Mouse (Mus musculus): Measurements from ENCODE around the gene Vdr.

The Vdr gene

DNA sequence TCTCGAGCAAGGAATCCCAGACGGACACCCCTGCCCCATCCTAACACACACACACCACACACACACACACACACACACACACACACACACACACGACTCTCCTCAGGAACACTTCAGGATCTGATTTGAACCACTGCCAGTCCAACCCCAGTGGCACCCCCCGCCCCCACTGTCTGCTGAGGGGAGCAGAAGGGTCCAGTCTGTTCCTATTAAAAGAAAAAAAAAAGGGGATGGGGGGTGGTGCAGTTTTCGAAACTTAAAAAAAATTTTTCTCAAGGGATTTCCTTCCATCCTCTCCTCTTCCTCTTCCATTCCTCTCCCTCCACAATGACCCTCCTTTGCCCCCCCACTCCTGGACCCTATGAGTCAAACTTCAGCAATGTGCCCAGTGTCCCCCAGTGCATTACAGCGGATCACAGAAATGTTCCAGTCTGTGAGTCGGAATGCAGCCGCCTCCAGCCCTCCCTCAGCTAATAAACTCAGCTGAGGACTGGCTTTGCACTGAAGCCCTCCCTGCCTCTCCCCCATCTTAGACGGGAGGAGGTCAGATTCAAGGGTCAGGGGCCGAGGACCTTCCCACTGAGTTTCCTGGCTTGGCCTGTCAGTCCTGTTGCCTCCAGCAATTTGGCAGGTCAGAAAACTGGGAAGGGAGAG, 78.3 kb downstream of the Vdr start:
- in situ Hi-C loops (cut with MboI, MseI) = loop anchor here (10.0 kb wide), 1 partner anchor 1127 kb away; no protein-coding TSS in a partner anchor

DNA sequence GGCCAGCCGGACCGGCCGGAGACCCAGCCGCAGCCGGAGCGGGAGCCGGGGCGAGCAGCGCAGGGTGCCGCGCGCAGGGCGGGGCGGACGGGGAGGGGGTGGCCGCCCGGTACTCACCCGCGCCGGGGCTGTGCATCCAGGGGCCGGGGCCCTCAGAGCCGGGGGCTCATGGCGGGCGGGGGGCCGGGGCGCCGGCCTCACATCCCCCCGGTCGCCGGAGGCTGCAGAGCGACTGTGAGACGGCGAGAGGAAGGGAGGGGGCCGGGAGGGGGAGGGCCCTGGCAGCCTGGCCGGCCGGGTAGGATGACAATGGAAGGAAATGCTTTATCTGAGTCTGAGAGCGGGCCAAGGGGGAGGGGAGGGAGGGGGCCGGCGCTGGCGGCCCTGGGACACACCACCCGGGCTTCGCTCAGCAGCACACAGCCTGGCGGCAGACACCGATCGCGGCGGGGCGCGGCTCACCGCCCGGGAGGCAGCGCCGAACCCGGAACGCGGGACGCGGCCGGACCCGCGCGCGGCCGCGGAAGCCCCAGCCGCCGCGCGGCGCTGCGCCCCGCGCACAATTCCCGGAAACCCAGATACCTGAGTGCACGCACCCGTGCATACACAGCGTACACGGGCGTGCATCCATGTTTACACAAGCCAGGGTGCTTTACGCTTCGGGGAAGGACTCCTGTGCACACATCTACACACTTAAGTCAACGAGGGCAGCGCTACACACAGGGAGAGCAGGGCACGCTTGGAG, 79.0 kb downstream of the Vdr start:
- in situ Hi-C loops (cut with MboI, MseI) = loop anchor here (10.0 kb wide), 1 partner anchor 1127 kb away; no protein-coding TSS in a partner anchor

DNA sequence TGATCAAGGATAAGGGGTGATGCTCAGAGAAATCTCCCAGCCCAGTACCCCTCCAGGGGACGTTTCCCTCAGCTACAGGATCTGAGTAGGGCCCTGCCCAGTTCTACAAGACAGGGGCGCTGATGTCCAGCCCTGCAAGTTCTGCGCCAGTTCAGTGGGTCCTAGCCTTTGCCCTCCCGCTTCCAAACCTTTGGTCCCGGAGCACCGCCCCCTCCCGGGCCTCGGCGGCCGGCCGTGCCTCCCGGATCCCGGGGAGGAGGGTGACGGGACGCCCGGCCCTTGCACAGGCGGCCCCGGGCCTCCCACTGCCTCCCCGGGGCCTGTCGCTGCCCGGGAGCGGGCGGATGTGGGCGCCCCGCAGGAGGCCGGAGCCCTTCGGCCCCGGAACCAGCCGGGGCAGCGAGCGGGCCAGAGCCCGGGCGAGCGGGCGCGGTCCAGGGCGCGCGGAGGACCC, 79.6 kb downstream of the Vdr start:
- in situ Hi-C loops (cut with MboI, MseI) = loop anchor here (10.0 kb wide), 1 partner anchor 1126 kb away; no protein-coding TSS in a partner anchor

DNA sequence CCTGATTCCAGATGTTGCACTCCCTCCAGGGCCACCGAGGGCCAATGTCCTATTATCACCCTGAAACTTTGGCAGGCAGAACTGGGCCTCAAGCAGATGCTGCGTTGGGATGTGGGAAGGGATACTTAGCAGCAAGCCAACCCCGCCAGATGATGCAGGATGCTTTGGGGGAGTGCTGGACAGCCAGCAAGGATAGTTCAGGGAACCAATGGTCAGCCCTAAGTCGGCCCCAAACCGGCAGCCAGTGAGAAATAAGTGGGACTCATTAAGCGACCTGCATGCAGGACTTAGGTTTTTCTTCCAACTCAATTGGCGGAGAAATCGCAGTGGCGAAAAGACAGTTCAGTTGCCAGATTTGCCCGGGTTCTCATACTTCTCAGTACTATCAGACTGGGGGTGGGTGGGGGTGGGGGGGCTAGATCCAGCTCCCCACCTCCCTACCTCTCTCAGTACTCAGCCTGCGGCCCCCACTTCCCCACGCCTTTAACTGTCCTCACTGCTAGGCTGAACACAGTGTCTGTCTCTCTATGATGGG, 80.1 kb downstream of the Vdr start:
- in situ Hi-C loops (cut with MboI, MseI) = loop anchor here (10.0 kb wide), 1 partner anchor 1126 kb away; no protein-coding TSS in a partner anchor

DNA sequence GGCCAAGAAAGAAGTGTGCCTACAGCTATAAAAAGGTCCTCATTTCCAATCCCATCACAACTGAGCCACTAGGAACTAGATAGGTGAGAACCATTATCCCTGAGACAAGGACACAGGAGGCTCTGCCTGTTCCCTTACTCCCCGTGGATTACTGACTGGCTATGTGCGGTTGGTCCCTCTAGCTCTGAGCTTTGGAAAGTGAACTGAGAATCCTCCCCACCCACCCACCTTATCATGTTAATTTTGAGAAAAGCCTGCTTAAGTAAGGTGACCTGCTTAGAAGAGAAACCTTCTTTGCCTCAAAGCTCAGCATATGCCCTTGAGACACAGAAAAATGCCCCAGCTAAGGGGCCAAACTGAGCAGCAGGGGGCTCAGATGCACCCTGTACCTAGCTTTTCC, 81.0 kb downstream of the Vdr start:
- in situ Hi-C loops (cut with MboI, MseI) = no loop called here

DNA sequence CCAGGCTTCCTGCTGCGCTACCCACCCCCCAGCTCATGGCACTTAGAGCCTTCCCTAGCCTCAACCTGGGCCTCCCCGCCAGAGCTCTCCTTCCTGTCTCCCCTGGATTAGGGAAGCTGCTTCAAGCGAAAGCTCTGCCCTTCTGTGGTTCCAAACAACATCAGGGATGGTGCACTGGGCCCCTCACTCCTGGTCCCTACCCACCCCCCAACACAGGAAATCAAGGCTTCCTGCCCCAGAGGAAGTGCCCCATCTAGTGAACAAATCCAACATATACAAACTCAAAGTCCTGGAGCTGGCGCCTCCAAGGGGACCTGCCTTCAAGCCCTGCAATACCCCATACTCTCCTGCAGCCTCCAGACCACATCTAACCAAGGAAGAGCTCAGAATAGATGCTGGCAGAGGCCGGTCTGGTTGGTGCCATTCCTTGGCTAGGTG, 81.5 kb downstream of the Vdr start:
- in situ Hi-C loops (cut with MboI, MseI) = no loop called here

DNA sequence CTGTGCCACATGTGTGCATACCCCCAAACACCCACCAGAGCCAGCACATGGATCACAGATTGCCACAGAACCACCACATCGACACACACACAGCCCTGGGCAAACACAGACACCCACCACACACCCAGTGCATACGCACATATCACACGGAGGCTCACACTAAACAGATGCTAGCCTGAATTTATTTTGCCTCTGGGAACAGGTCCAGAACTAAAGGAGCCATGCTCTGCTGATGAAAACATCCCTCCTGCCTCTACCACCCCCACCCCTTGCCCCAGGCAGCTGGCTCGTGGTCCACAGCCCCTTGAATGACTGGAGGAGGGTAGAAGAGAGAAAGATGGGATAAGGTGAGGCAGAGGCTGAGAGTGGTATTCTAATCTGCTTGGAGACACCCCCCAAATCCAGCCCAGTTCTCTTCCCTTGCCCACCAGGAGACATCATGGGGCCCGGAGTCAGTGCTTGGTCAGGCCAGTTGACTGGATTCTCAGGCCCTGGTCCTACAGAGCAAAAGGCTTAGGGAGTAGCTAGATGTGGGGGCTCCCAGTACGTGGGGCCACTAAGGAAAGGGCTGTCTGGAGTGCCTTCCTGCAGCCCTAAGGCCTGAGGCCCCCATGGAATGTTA, 82.1 kb downstream of the Vdr start:
- in situ Hi-C loops (cut with MboI, MseI) = no loop called here

DNA sequence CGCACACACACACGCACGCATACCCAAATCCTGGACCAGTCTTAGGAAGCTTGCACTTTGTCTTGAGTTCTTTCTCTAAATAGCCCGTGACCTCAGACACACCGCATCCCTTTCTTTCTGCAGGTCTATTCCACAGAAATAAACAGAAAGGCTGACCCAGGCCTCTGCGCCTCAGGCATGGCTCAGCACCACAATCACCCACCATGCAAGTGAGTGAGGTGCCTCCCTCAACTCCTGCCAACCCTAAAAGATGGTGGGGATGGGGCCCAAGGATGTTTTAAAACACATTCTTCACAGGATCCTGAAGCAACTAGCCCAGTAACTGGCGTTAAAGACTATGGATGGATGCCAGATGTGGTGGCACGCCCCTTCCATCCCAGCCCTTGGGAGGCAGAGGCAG, 83.0 kb downstream of the Vdr start:
- in situ Hi-C loops (cut with MboI, MseI) = no loop called here

DNA sequence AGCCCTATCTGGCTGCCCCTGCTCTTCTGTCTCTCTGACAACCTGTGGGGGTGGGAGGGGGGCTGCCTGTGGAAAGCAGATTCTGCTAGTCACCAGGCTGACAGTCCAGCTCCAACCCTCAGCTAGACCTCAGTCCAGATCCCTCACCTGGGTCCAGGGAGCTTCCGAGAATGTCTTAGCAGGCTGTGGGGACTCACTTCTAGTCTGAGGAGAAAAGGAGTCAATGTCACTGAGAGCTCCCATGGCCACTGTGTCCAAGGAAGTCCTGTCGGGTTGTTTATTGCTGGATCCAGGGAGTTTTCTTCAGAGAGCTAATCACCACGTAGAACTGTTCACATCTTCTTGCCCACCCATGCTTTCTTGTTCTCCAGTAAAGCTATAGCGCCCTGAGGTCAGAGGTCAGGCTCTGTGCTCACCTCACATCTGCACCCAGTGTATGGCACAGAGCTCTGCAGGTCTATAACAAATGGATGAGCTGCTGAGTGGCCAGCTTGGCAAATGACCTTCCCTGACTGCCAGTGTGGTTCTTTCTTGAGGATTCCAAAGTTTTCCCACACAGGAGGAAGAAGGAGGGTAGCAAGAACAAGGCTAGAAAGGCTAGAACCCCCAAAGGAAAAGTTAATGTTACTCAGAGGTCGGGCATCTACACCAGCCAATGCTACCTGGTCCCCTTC, 83.7 kb downstream of the Vdr start:
- in situ Hi-C loops (cut with MboI, MseI) = no loop called here

DNA sequence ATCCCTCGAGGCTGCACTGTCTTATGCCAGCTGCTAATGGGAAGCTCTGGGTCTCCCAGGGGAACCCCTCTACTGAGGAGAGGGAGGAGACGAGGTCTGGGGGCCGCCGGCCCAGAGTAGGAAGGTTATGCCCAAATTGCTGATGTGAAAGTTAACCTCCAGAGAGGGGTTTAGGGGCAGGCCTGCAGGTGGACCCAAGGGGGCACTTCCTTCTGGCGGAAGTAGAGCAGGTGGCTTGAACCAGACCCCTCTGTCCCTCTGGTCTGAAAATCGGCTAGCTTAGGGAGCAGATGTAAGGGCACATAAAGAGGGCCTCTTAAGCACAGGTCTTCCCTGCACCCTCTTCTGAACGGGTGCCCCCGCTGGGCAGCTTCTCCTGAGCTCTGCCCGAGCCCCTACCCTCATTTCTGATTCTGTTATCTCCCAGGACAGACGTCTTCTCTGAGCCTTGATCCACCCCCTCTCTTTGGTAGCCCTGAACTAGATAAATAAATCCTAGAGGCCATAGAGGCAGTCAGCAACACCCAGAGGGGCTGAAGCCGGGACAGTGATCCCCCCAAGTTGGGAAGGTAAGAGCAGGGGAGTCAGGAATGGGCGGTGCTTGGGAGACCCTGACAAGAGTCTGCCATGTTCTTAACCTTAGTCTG, 84.4 kb downstream of the Vdr start:
- in situ Hi-C loops (cut with MboI, MseI) = no loop called here

DNA sequence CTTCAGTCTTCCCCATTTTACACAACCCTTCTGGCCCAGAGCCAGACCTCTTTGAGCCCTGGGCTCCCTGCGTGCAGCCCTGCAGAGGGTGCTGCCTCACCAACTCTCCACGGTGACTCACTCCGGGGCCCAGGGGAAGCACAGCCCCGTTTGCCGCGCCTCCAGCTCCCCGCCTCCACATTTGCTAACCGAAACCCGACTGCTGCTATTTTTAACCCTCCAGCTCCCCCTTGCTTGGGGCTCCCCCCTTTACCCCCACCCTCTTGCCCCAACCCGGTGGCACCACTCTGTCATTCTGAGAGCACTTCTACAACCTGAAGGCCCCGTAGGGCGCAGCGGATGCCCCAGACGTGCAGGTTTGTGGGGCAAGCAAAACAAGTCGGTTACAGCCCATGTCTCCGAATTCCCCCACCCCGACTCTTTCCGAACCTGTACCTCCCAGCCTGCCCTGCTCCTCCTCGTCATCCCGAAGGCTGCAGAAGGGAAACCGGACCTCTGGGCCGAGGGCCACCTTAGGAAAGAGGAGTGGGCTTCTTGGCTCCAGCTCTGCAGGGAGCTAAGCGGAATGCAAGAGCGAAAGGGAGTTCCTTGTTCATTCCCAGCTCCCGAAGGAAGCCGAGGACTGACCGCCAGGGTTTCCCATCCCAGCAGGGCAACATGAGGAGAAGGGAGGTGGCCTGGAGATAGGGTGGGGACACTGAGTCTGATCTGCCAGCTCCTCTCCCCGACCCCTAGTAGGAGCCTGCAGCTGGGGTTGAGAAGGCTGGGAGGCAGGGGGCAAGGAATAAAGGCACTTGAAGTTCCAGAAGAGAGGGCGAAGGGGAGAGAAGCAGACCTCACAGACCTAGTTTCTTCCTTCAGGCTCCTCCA, 85.1 kb downstream of the Vdr start:
- in situ Hi-C loops (cut with MboI, MseI) = no loop called here

DNA sequence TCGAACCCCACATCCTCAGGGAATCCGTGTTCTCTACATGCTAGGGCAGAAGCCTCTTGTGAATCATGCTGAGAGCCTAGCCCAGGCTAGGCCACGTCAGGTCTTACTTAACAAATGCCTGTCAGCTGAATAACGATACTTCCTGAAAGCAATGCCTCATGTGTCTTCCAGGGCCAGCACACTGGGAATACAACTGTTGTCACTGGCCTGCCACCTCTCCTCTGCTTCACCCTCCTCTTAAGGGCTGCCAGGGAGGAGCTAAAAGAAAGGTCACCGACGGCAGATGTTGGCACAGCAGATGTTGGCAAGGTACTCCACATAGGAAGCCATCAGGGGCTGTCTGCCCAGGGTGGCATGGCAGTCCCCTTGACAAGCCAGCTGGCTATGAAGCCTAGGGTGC, 86.4 kb downstream of the Vdr start:
- in situ Hi-C loops (cut with MboI, MseI) = loop anchor here (5.0 kb wide), 1 partner anchor 377 kb away; no protein-coding TSS in a partner anchor

DNA sequence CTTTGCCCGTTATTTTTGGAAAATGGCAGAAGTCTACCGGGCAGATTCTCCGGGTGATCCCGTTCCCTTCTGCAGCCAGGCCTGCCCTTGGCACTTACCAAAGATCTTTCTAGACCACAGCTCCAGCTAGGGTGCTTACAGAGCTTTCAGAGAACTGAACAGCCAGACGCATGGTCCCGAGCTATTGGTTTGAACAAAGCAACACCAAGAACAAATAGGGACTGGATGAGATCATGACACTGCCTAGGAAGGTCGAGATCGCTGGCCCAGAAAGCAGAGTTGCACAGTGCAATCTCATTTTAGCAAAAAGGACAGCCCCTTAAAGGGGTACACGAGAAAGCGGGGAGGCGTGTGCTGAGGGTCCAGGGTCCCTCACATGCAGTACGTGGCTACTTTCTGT, 87.0 kb downstream of the Vdr start:
- in situ Hi-C loops (cut with MboI, MseI) = loop anchor here (5.0 kb wide), 1 partner anchor 376 kb away; no protein-coding TSS in a partner anchor

DNA sequence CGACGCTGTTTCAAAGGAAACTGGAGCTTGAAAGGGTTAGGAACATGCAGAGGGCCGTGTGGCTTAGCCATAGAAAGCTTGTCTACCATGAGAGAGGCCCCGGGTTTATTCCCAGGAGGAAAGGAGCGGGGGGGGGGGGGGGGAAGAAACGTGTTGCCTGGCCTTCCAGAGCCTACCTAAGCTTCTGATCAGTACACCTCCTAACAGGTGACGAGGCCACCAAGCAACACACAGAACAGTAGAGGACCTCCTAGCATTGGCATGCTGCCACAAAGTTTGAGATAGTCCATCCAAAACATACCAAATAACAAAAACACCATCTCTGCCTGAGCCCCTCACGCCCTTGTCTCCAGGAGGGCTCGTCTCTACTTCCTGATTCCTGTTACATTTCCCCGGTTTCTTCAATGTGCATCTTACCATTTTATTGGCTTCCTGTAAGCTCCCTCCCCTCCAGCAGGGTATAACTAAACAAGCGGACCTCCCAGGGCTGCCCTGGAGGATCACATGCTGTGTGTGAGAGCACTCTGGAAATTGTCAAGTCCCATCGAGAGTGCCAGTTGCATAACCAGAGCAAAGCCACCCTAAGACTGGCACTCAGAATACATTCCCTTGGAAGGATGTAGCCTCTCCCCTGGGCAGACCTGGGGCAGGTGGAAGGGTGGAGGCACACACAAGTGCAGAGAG, 87.7 kb downstream of the Vdr start:
- in situ Hi-C loops (cut with MboI, MseI) = loop anchor here (5.0 kb wide), 1 partner anchor 375 kb away; no protein-coding TSS in a partner anchor

DNA sequence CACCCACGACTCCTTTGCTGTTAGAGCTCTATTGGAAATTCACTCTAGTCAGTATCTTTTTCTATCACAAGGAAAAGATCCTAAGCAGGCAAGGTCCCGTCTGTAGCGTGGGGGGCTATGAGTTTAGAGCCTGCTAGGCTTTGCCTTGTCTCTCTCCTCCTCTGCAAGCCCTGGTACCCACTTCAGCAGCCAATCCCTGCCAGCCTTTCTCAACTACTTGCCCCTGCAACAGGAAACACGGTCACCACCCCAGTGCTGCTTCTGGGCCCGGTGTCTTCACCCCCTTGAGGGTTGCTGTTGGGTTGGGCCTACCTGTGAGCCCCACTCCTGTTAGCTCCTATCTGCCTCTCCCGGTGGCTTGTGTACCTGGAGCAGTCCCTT, 88.5 kb downstream of the Vdr start:
- in situ Hi-C loops (cut with MboI, MseI) = loop anchor here (5.0 kb wide), 1 partner anchor 375 kb away; no protein-coding TSS in a partner anchor

DNA sequence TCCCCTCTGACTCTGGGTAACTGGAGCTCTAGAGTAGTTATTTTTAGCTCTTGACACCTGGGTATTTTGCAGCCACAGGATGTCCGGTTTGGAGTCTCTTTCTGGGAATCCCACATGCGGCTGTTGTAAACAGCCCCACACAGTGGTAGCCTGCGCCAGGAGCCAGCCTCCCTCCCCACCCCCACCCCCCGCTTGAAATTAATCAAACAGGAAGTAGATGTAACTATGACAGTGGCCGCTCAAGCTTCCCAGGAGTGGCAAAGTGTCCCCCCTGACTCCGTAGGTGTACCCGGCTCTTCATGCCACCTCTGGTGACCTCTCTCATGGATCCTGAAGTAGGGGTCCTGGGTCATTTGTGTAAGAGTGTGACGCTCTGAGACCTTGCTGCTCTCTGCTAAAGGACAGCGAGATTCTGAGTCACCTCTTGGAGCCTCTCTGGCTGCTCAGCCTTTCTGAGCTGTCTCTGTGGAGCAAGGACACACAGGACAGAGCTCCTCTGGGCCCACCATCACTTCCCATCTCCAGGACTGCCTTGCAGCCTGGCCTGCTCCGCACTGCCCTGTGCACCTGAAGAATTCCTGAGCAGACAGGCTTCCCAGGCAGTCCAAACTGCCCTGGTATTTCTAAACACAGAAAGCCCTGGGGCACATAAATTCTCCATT, 89.0 kb downstream of the Vdr start:
- in situ Hi-C loops (cut with MboI, MseI) = loop anchor here (5.0 kb wide), 1 partner anchor 374 kb away; no protein-coding TSS in a partner anchor

DNA sequence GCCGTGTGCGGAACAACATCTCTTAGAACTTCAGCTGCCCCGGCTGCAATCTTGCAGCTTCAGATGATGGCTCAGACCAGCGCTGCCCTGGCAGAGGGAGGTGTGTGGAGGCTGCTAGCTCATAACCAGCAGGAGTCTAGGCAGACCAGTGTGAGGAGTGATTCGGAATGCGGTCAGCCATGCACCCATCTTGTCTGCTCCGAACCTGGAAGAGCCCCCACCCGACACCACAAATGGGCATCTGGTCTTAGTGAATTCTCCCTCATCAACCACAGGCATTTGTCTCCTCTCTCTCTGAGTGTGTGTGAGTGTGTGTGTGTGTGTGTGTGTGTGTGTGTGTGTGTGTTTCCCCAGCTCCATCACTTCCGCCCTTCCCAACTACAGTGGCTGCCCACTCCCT, 90.5 kb downstream of the Vdr start:
- in situ Hi-C loops (cut with MboI, MseI) = loop anchor here (5.0 kb wide), 1 partner anchor 373 kb away; no protein-coding TSS in a partner anchor

DNA sequence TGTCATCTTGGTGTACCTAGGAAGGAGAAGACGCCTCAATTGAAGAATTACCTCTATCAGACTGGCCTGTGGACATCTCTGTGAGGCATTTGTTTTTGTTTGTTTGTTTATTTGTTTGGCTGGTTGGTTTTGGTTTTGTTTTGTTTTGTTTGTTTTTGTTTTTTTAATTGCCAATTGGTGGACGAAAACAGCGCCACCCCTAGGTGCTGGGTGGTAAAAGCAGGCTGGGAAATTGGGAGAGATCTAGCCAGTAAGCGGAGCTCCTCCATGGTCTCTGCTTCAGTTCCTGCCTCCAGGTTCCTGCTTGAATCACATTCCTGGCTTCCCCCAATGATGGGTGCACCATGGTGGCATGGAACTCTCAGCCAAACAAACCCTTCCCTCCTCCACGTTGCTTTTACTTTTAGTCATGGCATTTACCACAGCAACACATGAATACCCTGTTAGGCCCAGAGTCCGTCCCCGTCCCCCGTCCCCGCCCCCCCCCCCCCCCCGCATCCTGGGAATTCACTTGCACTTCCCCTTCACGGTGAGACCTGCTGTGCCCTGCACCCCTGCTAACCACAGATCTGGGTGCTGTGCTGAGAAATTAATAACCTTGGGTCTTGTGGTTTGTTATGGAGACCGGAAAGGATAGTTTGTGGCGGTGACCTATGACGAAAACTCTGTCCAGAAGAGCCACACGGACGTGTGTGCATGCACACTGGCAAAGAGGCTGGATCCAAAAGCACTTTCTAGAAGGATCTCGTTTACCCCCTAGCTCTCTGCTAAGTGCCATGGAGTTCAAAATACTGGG, 94.0 kb downstream of the Vdr start:
- in situ Hi-C loops (cut with MboI, MseI) = no loop called here
